Mouse (Mus musculus) intestine, embryonic 15.5 days (tissue): ENCODE results near the gene Sh2d5. TPM values are rescaled to one million over a fixed set of nuclear protein-coding genes. Genes with fewer than 3 reads are reported as not detected.

ENCODE experiments used
- ATAC-seq: fragments of 200-750 bp; cut with Nextera tagmentation; 2 replicates; pipeline ENCODE4 v1.8.0; 2017; ENCODE audit warnings: moderate TSS enrichment, moderate library complexity
- H3K27ac ChIP-seq: fragments of 300-500 bp; sonication (generic); 2 replicates; pipeline ENCODE4 v1.5.1; 2015; ENCODE audit warnings: mild to moderate bottlenecking, inconsistent platforms
- H3K27me3 ChIP-seq: fragments of 300-500 bp; sonication (generic); replicated peaks from 2 replicates; pipeline ENCODE4 v1.6.1; 2015; ENCODE audit warnings: inconsistent platforms
- H3K36me3 ChIP-seq: fragments of 300-500 bp; sonication (generic); 2 replicates; pipeline ENCODE4 v1.6.1; 2015; ENCODE audit warnings: inconsistent platforms
- H3K4me1 ChIP-seq: fragments of 300-500 bp; sonication (generic); replicated peaks from 2 replicates; pipeline ENCODE4 v1.6.1; 2015; ENCODE audit warnings: inconsistent platforms
- H3K4me2 ChIP-seq: fragments of 300-500 bp; sonication (generic); replicated peaks from 2 replicates; pipeline ENCODE4 v1.6.1; 2015; ENCODE audit warnings: mild to moderate bottlenecking, inconsistent platforms
- H3K4me3 ChIP-seq: fragments of 300-500 bp; sonication (generic); replicated peaks from 2 replicates; pipeline ENCODE4 v1.5.1; 2015; ENCODE audit warnings: inconsistent platforms
- H3K9ac ChIP-seq: fragments of 300-500 bp; sonication (generic); 2 replicates; pipeline ENCODE4 v1.6.1; 2015; ENCODE audit warnings: inconsistent platforms
- H3K9me3 ChIP-seq: fragments of 300-500 bp; sonication (generic); 2 replicates; pipeline ENCODE4 v1.6.1; 2016; ENCODE audit warnings: inconsistent platforms
- WGBS: fragments of 180-500 bp; shearing (Covaris S2); methylation state at CpG from one replicate; pipeline ENCODE4 v1.1.7; 2015; 5-methylcytosine and 5-hydroxymethylcytosine counted together
- polyA plus RNA-seq: library from polyadenylated mRNA; unstranded; fragments of >200 nt; fragmentation: Nextera tagmentation; extraction: Ambion mirVana; gene quantifications from 2 replicates; pipeline ENCODE4 v1.2.1, GENCODE M21; 2015

Sh2d5 gene
- polyA plus RNA-seq, 1 experiment from 2014 or later = 0.69 TPM

DNA sequence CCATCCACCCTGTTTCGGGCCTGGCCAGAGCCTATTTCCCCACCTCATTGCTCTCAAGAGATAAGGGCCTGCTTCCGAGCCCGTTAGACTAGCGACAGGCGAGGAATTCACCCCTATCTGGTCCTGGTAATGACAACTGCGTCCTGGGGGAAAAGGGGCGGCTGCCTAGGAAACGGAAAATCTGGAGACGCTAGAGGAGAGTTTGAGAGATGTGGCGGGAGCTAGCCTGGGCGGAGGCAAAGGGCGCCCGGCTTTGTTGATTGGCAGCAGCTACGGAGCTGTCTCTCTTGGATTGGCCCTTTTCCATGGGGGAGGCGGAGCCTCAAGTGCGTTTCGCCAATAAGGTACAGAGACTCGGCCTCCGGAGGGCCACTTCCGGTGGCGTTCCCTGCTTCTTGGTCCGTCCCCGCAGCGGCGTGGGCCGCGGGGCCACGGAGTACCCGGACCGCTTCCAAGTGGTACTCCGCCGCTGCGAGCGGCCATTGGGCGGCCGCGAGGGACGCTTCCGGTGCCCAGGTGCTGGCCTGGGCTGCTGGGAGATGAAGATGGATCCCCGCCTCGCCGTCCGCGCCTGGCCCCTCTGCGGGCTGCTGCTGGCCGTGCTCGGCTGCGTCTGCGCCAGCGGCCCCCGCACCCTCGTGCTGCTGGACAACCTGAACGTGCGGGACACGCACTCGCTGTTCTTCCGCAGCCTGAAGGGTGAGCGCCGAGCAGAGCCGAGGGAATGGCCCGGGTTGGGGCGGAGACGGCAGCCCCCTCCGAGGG lies 54.3 kb downstream of the Sh2d5 start, which contains the start of gene Ddost:
Gene Ddost, plus strand, starts transcription at position 391 of the 765 bp plus-strand sequence.
- H3K9ac ChIP-seq = peak within 1 kb of the TSS; percentile 97
- H3K27ac ChIP-seq = peak within 1 kb of the TSS; percentile 82
- peak within 1 kb of the TSS; percentile 89 for H3K4me2 ChIP-seq
- H3K9me3 ChIP-seq = no peaks in the 10 kb centered on the region
- H3K36me3 ChIP-seq = peaks cover 15% of the 10 kb centered on the region
- under 1% methylated on average over 63 of the region's 64 CpGs for WGBS
- peak; percentile 99 for ATAC-seq
- peaks cover 17% of the 10 kb centered on the region for H3K4me1 ChIP-seq
- H3K4me3 ChIP-seq = peak within 1 kb of the TSS; percentile 94
- no peaks in the 10 kb centered on the region for H3K27me3 ChIP-seq

DNA sequence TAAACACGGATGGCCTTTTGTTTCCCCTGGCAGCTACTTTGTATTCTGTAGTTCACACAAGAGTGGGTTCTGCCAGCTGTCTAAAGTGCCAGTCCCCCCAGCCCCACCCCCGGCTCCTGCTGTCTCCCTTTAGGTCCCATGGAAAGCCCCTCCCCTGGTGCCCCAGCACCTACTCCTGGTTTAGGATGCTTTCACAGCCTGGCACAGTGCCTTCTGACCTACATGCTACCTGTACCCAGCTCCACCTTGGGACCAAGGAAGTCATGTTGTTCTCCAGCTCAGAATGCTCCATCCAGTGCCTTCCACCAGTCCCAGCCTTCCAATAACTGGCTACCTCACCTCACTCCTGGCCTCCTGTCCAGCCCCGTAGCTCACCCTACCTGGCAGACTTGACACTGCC lies 56.8 kb downstream of the Sh2d5 start:
- Histone ChIP-seq H3K4me3 (no peak overlapping the region), H3K4me2 (no peak overlapping the region), H3K27ac (no peak overlapping the region), H3K27me3 (no peaks in the 10 kb centered on the region), H3K9me3 (no peaks in the 10 kb centered on the region), H3K36me3 (peaks cover 35% of the 10 kb centered on the region), H3K9ac (no peak overlapping the region), H3K4me1 (peaks cover 17% of the 10 kb centered on the region)
- ATAC-seq = no peak
- WGBS = 88% methylated on average over 3 of the region's 3 CpGs

DNA sequence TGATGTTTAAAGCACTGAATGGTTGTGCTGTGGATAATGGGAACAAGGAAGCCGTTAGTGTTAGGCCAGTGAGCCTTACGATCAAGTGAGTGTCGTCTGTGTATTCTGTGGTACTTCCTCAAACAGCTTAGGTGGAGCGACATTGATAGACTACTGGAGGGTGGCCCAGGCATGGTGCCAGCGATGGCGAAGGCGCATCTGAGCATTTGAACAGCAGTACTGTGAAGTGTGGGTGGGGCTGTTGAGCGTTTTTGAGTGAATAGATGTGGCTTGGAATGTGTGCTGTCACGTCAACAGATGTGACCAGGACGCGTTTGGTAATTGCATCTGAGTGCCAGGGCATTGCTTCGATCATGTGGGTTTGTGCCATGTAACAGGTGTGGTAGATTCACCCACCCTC lies 57.5 kb downstream of the Sh2d5 start:
- peaks cover 39% of the 10 kb centered on the region for H3K36me3 ChIP-seq
- H3K4me3 ChIP-seq = no peak overlapping the region
- H3K27me3 ChIP-seq = no peaks in the 10 kb centered on the region
- H3K4me2 ChIP-seq = no peak overlapping the region
- H3K9me3 ChIP-seq = no peaks in the 10 kb centered on the region
- H3K27ac ChIP-seq = no peak overlapping the region
- no peak overlapping the region for H3K9ac ChIP-seq
- 90% methylated on average over 12 of the region's 12 CpGs for WGBS
- ATAC-seq = no peak
- peaks cover 17% of the 10 kb centered on the region for H3K4me1 ChIP-seq

DNA sequence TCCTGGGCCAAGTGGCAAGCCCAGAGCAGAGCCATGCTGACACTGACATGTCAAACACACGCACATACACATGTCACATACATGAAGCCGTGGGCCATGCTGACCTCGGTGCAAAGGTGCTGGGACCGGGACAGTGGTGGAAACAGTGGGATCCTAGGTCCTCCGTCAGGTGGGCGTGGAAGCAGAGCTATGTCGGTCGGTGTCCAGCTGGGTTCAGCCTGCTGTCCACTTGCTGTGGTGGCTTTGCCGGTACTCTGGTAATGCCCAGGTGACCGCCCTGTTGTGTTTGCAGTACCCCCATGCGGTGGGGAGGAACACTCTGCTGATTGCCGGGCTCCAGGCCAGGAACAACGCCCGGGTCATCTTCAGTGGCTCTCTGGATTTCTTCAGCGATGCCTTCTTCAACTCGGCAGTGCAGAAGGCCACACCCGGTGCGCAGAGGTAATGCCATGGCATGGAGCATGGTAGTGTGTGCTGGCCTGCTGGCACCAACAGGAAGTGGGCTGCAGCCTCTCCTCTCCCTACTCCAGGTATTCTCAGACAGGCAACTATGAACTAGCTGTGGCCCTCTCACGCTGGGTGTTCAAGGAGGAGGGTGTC lies 60.2 kb downstream of the Sh2d5 start:
- Histone ChIP-seq H3K36me3 (peaks cover 50% of the 10 kb centered on the region), H3K27me3 (no peaks in the 10 kb centered on the region), H3K4me1 (peaks cover 6% of the 10 kb centered on the region), H3K4me2 (no peak overlapping the region), H3K9ac (no peak overlapping the region), H3K4me3 (no peak overlapping the region), H3K27ac (no peak overlapping the region), H3K9me3 (no peaks in the 10 kb centered on the region)
- WGBS = 90% methylated on average over 19 of the region's 19 CpGs
- no peak for ATAC-seq

Other genes with a start within 250 kb of the Sh2d5 start
- gene Hp1bp3, start 34.1 kb upstream of the Sh2d5 start, polyA plus RNA-seq = 110 and 129 TPM in 2 replicates
- 0.83 and 0.95 TPM in 2 replicates for gene Kif17, start within 50 bp of the Sh2d5 start, polyA plus RNA-seq
- 379 and 414 TPM in 2 replicates for gene Ddost, start 54.3 kb downstream of the Sh2d5 start, polyA plus RNA-seq
- 35.9 and 36.1 TPM in 2 replicates for gene Pink1, start 75.9 kb downstream of the Sh2d5 start, polyA plus RNA-seq
- gene Cda, start 117.6 kb downstream of the Sh2d5 start, polyA plus RNA-seq = 26.5 and 30.5 TPM in 2 replicates
- gene Fam43b, start 146.1 kb downstream of the Sh2d5 start, polyA plus RNA-seq = 0.05 TPM in 1 of 2 replicates, not detected in the other
- gene Mul1, start 184.3 kb downstream of the Sh2d5 start, polyA plus RNA-seq = 24.9 and 25.7 TPM in 2 replicates
- gene Camk2n1, start 203.9 kb downstream of the Sh2d5 start, polyA plus RNA-seq = 4.8 and 5.5 TPM in 2 replicates